Mouse (Mus musculus) cerebellum, postnatal 4 days (tissue): ENCODE measurements around the gene Gm28490.
"Not testable (repeated sequence)": the region's sequence is repeated elsewhere in the genome, so short reads cannot be mapped to it uniquely, and the experiment has no call there.

ENCODE experiments used
- DNase-seq, 2 experiments: peaks; one replicate each; pipeline ENCODE4 v3.0.0; 2022; ENCODE audit warnings: low spot score in 2 of 2, mixed read lengths in 1 of 2

The Gm28490 gene

DNA sequence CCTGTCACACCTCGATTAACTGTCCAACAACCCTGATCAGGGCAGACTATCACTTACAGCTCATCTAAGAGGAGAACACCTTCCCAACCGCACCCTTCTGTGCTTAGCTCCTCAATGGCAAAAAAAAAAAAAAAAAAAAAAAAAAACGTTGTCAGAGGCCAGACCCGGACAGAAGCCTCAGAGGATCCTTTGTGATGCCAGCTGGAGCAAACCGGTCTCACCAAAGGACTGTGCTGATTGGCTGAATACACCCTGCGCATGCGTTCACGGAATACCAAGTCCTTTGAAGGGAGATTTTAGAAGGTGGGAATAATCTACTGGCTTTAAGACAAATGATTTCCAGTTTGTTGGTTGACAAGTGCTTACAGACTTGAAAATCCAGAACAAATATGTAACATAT is at the start of gene Gm28490:
TSS of gene Gm28490 (minus strand) at position 101 of the 400 bp plus-strand sequence.
- not testable (repeated sequence) for DNase-seq
